Mouse (Mus musculus): ENCODE measurements around the gene Tk2. TPM values are rescaled to one million over a fixed set of nuclear protein-coding genes. Genes with fewer than 3 reads are reported as not detected.

The Tk2 gene
- total and polyA plus RNA-seq, 2 experiments from 2014 or later = 45.1 to 46.7 TPM

DNA sequence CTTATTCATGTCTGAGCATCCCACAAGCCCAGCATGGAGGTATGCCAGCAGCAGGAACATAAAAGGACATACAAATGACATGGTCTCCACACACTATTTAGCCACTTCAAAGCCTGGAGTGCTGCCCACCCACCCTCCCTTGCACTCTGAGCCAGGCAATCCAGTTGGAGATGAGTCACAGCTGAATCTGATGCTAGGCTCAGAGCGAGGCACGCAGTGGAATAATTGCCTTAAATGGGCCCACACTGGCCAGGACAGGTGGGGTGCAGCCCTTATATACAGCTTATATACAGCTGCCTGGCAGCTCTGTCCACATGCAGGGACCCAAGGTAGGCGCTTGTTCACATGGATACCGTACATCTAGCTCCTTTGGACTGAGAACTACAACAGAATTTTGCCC lies 71.3 kb downstream of the Tk2 start:
- Histone ChIP-seq H3K36me3 (ENCODE audit: insufficient read depth, low read length) (no peaks in the 10 kb centered on the region), H3K9ac (replicated peaks; ENCODE audit: low read length) (no peak overlapping the region), H3K4me2 (ENCODE audit: low read depth, low read length) (no peak overlapping the region), H3K4me3 (ENCODE audit: low read length) (no peak overlapping the region), H3K4me1 (ENCODE audit: insufficient read depth, low read length) (no peaks in the 10 kb centered on the region), H3K27ac (no peak overlapping the region), H3K9me3 (ENCODE audit: low read length) (no peaks in the 10 kb centered on the region), H3K27me3 (ENCODE audit: insufficient read depth, low read length) (no peaks in the 10 kb centered on the region)
- no peak for TF ChIP-seq CTCF (IDR thresholded peaks at IDR 0.05; ENCODE audit: low read depth)
- DNase-seq (ENCODE audit: low spot score) (no peak), ATAC-seq (no peak)
- WGBS = 77% methylated on average over 4 of the region's 4 CpGs

Other genes with a start within 250 kb of the Tk2 start
- gene Cdh5, start 146.9 kb downstream of the Tk2 start, total RNA-seq (2014; rRNA removed) = 18.3 and 19.7 TPM in 2 replicates
- gene Cdh5, start 146.9 kb downstream of the Tk2 start, polyA plus RNA-seq (2015; fragmentation: Nextera tagmentation; extraction: Ambion mirVana) = 8.4 and 8.9 TPM in 2 replicates
- gene Bean1, start 78.1 kb downstream of the Tk2 start, total RNA-seq (2014; rRNA removed) = 32.5 and 33.3 TPM in 2 replicates
- gene Bean1, start 78.1 kb downstream of the Tk2 start, polyA plus RNA-seq (2015; fragmentation: Nextera tagmentation; extraction: Ambion mirVana) = 8.3 and 9.2 TPM in 2 replicates
- 31.6 and 33.6 TPM in 2 replicates for gene Cklf, start 2.3 kb upstream of the Tk2 start, total RNA-seq (2014; rRNA removed)
- 34.1 and 34.3 TPM in 2 replicates for gene Cklf, start 2.3 kb upstream of the Tk2 start, polyA plus RNA-seq (2015; fragmentation: Nextera tagmentation; extraction: Ambion mirVana)
- gene Cmtm2a, start 44.6 kb upstream of the Tk2 start, total RNA-seq (2014; rRNA removed) = 1.2 TPM in 1 of 2 replicates, not detected in the other
- gene Cmtm2a, start 44.6 kb upstream of the Tk2 start, polyA plus RNA-seq (2015; fragmentation: Nextera tagmentation; extraction: Ambion mirVana) = not detected in 2 replicates
- gene Gm45711, start 61.5 kb upstream of the Tk2 start, total RNA-seq (2014; rRNA removed) = not detected in 2 replicates
- gene Gm45711, start 61.5 kb upstream of the Tk2 start, polyA plus RNA-seq (2015; fragmentation: Nextera tagmentation; extraction: Ambion mirVana) = not detected in 2 replicates
- not detected in 2 replicates for gene Cmtm1, start 61.6 kb upstream of the Tk2 start, total RNA-seq (2014; rRNA removed)
- not detected in 2 replicates for gene Cmtm1, start 61.6 kb upstream of the Tk2 start, polyA plus RNA-seq (2015; fragmentation: Nextera tagmentation; extraction: Ambion mirVana)
- gene Gm11020, start 73.0 kb upstream of the Tk2 start, total RNA-seq (2014; rRNA removed) = not detected in 2 replicates
- gene Gm11020, start 73.0 kb upstream of the Tk2 start, polyA plus RNA-seq (2015; fragmentation: Nextera tagmentation; extraction: Ambion mirVana) = not detected in 2 replicates
- not detected in 2 replicates for gene Cmtm2b, start 73.7 kb upstream of the Tk2 start, total RNA-seq (2014; rRNA removed)
- gene Cmtm2b, start 73.7 kb upstream of the Tk2 start, polyA plus RNA-seq (2015; fragmentation: Nextera tagmentation; extraction: Ambion mirVana) = not detected in 2 replicates
- gene Cmtm3, start 90.9 kb upstream of the Tk2 start, total RNA-seq (2014; rRNA removed) = 23.1 and 27.2 TPM in 2 replicates
- 41.9 and 42.6 TPM in 2 replicates for gene Cmtm3, start 90.9 kb upstream of the Tk2 start, polyA plus RNA-seq (2015; fragmentation: Nextera tagmentation; extraction: Ambion mirVana)
- gene Cmtm4, start 147.2 kb upstream of the Tk2 start, total RNA-seq (2014; rRNA removed) = 38.4 and 40.5 TPM in 2 replicates
- gene Cmtm4, start 147.2 kb upstream of the Tk2 start, polyA plus RNA-seq (2015; fragmentation: Nextera tagmentation; extraction: Ambion mirVana) = 2.7 and 2.9 TPM in 2 replicates
- gene Dync1li2, start 194.5 kb upstream of the Tk2 start, total RNA-seq (2014; rRNA removed) = 59.0 and 59.1 TPM in 2 replicates
- 71.1 and 73.9 TPM in 2 replicates for gene Dync1li2, start 194.5 kb upstream of the Tk2 start, polyA plus RNA-seq (2015; fragmentation: Nextera tagmentation; extraction: Ambion mirVana)

Measured in hindbrain, postnatal 0 days (tissue).